Mouse (Mus musculus): ENCODE measurements around the gene Mgst2. TPM values are rescaled to one million over a fixed set of nuclear protein-coding genes. Genes with fewer than 3 reads are reported as not detected.

Gene Mgst2
- total and polyA plus RNA-seq, 3 experiments: 0.43 to 1.4 (median 0.60) TPM

GRCm38 (mm10) chr3:51726257-51726656 is 66.1 kb downstream of the Mgst2 start:
- Histone ChIP-seq H3K4me1 (ENCODE audit: control insufficient read depth, insufficient read depth, low read length) (peaks cover 5% of the 10 kb centered on the region), H3K27me3 (ENCODE audit: control insufficient read depth, insufficient read depth, low read length) (no peaks in the 10 kb centered on the region), H3K79me2 (replicated peaks; ENCODE audit: control insufficient read depth, insufficient read depth, low read length) (no peaks in the 10 kb centered on the region), H3K36me3 (ENCODE audit: control insufficient read depth, insufficient read depth, low read length) (peaks cover 3% of the 10 kb centered on the region; the same call in 1 of the 2 replicates), H3K4me3 (no peak overlapping the region), H3K9ac (ENCODE audit: low read depth, low read length) (no peak overlapping the region), H3K27ac (no peak overlapping the region; the same call in 1 of the 2 replicates)
- 42% methylated on average over 6 of the region's 6 CpGs for WGBS
- no peak for DNase-seq
- TF ChIP-seq POLR2A (IDR thresholded peaks at IDR 0.05; ENCODE audit: insufficient read depth, low read depth, low read length): no peak
- no peak for TF ChIP-seq EP300 (IDR thresholded peaks at IDR 0.05; ENCODE audit: insufficient read depth, low read depth, low read length)
- TF ChIP-seq CTCF (IDR thresholded peaks at IDR 0.05): no peak
- intact Hi-C loops (cut with DNase I): no loop called here

GRCm38 (mm10) chr3:51727487-51727886 is 67.3 kb downstream of the Mgst2 start:
- TF ChIP-seq EP300 (IDR thresholded peaks at IDR 0.05; ENCODE audit: insufficient read depth, low read depth, low read length): no peak
- TF ChIP-seq POLR2A (IDR thresholded peaks at IDR 0.05; ENCODE audit: insufficient read depth, low read depth, low read length): no peak
- TF ChIP-seq CTCF (IDR thresholded peaks at IDR 0.05): no peak
- H3K27me3 ChIP-seq (ENCODE audit: control insufficient read depth, insufficient read depth, low read length): no peaks in the 10 kb centered on the region
- intact Hi-C loops (cut with DNase I): no loop called here
- H3K27ac ChIP-seq: peak overlapping the region; percentile 73; the same call in 1 of the 2 replicates
- H3K4me3 ChIP-seq: no peak overlapping the region
- peaks cover 5% of the 10 kb centered on the region for H3K4me1 ChIP-seq (ENCODE audit: control insufficient read depth, insufficient read depth, low read length)
- H3K9ac ChIP-seq (ENCODE audit: low read depth, low read length): no peak overlapping the region
- no peak for DNase-seq
- H3K79me2 ChIP-seq (replicated peaks; ENCODE audit: control insufficient read depth, insufficient read depth, low read length): no peaks in the 10 kb centered on the region
- WGBS: 50% methylated on average over 3 of the region's 3 CpGs
- peaks cover 3% of the 10 kb centered on the region; the same call in 1 of the 2 replicates for H3K36me3 ChIP-seq (ENCODE audit: control insufficient read depth, insufficient read depth, low read length)

DNA sequence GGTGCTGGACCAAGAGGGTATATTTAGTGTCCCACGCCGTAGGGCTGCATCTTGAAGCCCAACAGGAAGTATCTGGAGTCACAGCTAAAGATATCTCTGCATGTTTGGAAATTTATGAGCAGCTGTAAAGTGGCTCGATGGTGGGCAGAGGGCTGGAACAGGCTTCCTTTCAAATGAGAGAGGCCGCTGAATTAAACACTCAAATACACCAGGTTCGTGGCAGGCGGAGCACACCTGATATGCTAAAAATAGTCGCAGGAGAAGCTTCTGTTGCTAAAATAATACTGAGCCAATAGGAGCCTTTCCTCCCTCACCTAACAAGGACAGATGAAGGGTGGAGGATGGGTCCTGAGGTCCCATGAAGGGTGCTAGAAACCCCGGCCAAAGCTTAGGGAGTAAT is 67.8 kb downstream of the Mgst2 start:
- peak overlapping the region; percentile 73 for H3K27ac ChIP-seq
- H3K27me3 ChIP-seq (ENCODE audit: control insufficient read depth, insufficient read depth, low read length): no peaks in the 10 kb centered on the region
- TF ChIP-seq POLR2A (IDR thresholded peaks at IDR 0.05; ENCODE audit: insufficient read depth, low read depth, low read length) (no peak), EP300 (IDR thresholded peaks at IDR 0.05; ENCODE audit: insufficient read depth, low read depth, low read length) (no peak), CTCF (IDR thresholded peaks at IDR 0.05) (no peak)
- no peak for DNase-seq
- H3K4me3 ChIP-seq: peak overlapping the region; percentile 29; the same call in 1 of the 2 replicates
- H3K36me3 ChIP-seq (ENCODE audit: control insufficient read depth, insufficient read depth, low read length): peaks cover 3% of the 10 kb centered on the region; the same call in 1 of the 2 replicates
- intact Hi-C loops (cut with DNase I): loop anchor here (2.0 kb wide), 1 partner anchor 19 kb away; no protein-coding TSS in a partner anchor
- H3K79me2 ChIP-seq (replicated peaks; ENCODE audit: control insufficient read depth, insufficient read depth, low read length): no peaks in the 10 kb centered on the region
- H3K4me1 ChIP-seq (ENCODE audit: control insufficient read depth, insufficient read depth, low read length): peaks cover 5% of the 10 kb centered on the region
- WGBS: 9% methylated on average over 8 of the region's 8 CpGs
- no peak overlapping the region for H3K9ac ChIP-seq (ENCODE audit: low read depth, low read length)

DNA sequence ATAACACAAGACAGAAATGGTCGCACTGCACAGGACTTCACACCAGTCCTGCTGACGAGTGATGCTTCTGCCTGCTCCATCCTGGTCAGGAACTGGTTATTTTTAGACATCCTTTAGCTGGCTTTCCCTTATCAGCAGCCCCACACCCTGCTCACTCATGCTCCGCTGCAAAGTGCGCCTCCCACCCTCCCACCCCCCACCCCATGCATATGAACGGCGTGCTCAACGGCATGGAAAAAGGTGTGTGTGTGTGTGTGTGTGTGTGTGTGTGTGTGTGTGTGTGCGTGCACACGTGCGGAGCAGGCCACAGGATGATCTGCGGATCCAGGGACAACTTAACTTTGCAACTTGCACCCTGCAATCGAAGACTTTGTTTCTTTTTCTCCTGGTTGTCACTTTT is 68.3 kb downstream of the Mgst2 start:
- Histone ChIP-seq H3K79me2 (replicated peaks; ENCODE audit: control insufficient read depth, insufficient read depth, low read length) (no peaks in the 10 kb centered on the region), H3K27me3 (ENCODE audit: control insufficient read depth, insufficient read depth, low read length) (no peaks in the 10 kb centered on the region), H3K4me3 (peak overlapping the region; percentile 29; the same call in 1 of the 2 replicates), H3K36me3 (ENCODE audit: control insufficient read depth, insufficient read depth, low read length) (peaks cover 3% of the 10 kb centered on the region; the same call in 1 of the 2 replicates), H3K27ac (peak overlapping the region; percentile 73), H3K9ac (ENCODE audit: low read depth, low read length) (no peak overlapping the region), H3K4me1 (ENCODE audit: control insufficient read depth, insufficient read depth, low read length) (peaks cover 5% of the 10 kb centered on the region)
- intact Hi-C loops (cut with DNase I): loop anchor here (2.0 kb wide), 1 partner anchor 20 kb away; no protein-coding TSS in a partner anchor
- DNase-seq: peak in 1 of 2 experiments; percentile 34
- 14% methylated on average over 12 of the region's 12 CpGs for WGBS
- TF ChIP-seq CTCF (IDR thresholded peaks at IDR 0.05): no peak
- TF ChIP-seq EP300 (IDR thresholded peaks at IDR 0.05; ENCODE audit: insufficient read depth, low read depth, low read length): no peak
- no peak for TF ChIP-seq POLR2A (IDR thresholded peaks at IDR 0.05; ENCODE audit: insufficient read depth, low read depth, low read length)

DNA sequence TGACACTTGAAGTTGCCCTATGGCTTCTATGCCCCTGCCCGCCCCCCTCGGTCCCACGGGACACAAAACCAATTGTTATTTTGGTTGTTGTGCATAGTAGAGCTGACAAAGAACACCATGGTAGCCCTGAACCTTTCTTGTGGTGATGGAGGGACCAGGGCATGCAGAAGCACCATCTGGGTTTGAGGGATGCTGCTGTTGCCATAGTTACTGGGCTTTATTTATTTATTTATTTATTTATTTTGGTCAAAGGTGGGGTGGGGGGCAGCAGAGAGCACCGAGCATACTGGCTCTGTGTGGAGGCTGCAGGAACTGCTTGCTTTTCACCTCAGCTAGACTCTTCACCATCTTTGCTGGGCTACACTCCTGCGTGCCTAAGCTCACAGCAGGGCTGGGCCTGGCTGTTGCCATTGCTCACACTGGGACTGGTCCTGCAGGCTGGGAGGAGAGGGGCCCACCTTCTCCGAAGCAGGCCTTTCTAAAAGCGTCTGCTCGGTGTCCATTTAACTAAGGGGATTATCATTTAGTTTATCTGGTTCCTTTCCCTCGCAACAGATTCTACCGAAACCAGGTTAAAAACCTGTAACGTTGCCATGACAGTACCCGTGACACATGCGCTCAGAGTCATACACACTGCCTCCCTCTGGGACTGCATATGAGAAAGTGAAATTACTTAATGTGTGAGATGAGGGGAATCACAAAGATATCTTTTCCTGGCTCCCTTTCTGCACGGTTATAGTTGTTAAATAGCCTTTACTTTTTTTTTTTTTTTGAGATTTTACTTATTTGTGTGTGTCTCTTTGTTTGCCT is 69.2 kb downstream of the Mgst2 start:
- Histone ChIP-seq H3K36me3 (ENCODE audit: control insufficient read depth, insufficient read depth, low read length) (peaks cover 3% of the 10 kb centered on the region; the same call in 1 of the 2 replicates), H3K27ac (no peak overlapping the region), H3K4me3 (no peak overlapping the region), H3K9ac (ENCODE audit: low read depth, low read length) (no peak overlapping the region), H3K79me2 (replicated peaks; ENCODE audit: control insufficient read depth, insufficient read depth, low read length) (no peaks in the 10 kb centered on the region), H3K27me3 (ENCODE audit: control insufficient read depth, insufficient read depth, low read length) (no peaks in the 10 kb centered on the region), H3K4me1 (ENCODE audit: control insufficient read depth, insufficient read depth, low read length) (peaks cover 5% of the 10 kb centered on the region)
- WGBS: 83% methylated on average over 14 of the region's 14 CpGs
- DNase-seq: no peak
- TF ChIP-seq EP300 (IDR thresholded peaks at IDR 0.05; ENCODE audit: insufficient read depth, low read depth, low read length): no peak
- no peak for TF ChIP-seq CTCF (IDR thresholded peaks at IDR 0.05)
- TF ChIP-seq POLR2A (IDR thresholded peaks at IDR 0.05; ENCODE audit: insufficient read depth, low read depth, low read length): no peak
- intact Hi-C loops (cut with DNase I): loop anchor here (2.0 kb wide), 1 partner anchor 21 kb away; no protein-coding TSS in a partner anchor

DNA sequence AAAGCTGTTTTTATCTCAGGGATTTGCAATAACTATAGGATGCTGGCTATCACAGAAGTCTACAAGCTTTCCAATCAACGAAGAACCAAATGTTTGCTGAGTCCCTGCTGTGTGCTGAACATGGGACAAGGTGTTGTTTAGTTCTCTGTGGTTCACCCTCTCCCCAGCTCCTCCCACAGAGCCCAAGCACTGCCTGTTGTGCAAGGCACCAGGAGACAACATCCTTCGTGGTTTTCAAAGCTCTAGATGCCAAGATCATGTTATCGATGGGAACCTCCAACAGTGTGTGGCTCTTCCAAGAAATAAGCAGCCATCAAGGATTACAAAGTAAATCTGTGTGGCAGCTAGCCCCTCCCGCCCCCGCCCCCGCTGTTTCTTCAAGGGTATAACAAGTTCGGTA is 70.5 kb downstream of the Mgst2 start:
- Histone ChIP-seq H3K27me3 (ENCODE audit: control insufficient read depth, insufficient read depth, low read length) (no peaks in the 10 kb centered on the region), H3K4me1 (ENCODE audit: control insufficient read depth, insufficient read depth, low read length) (peaks cover 5% of the 10 kb centered on the region), H3K36me3 (ENCODE audit: control insufficient read depth, insufficient read depth, low read length) (peaks cover 3% of the 10 kb centered on the region; the same call in 1 of the 2 replicates), H3K79me2 (replicated peaks; ENCODE audit: control insufficient read depth, insufficient read depth, low read length) (no peaks in the 10 kb centered on the region), H3K9ac (ENCODE audit: low read depth, low read length) (no peak overlapping the region), H3K27ac (no peak overlapping the region), H3K4me3 (no peak overlapping the region)
- intact Hi-C loops (cut with DNase I): no loop called here
- 91% methylated on average over 7 of the region's 7 CpGs for WGBS
- TF ChIP-seq CTCF (IDR thresholded peaks at IDR 0.05): no peak
- TF ChIP-seq POLR2A (IDR thresholded peaks at IDR 0.05; ENCODE audit: insufficient read depth, low read depth, low read length): no peak
- TF ChIP-seq EP300 (IDR thresholded peaks at IDR 0.05; ENCODE audit: insufficient read depth, low read depth, low read length): no peak
- DNase-seq: no peak
